Mouse (Mus musculus) heart, embryonic 14.5 days (tissue): ENCODE measurements at regions not wholly inside any gene's neighbourhood (a gene's known extent, or its start where the extent isn't known, plus 50 kb on each side); places are given as distances from the start of the nearest gene placed in this dataset.

ENCODE experiments used
- ATAC-seq: fragments of 200-750 bp; cut with Nextera tagmentation; 2 replicates; pipeline ENCODE4 v1.8.0; 2017; ENCODE audit warnings: low read depth, moderate TSS enrichment; ENCODE audit not compliant: insufficient number of reproducible peaks, insufficient read depth, low FRiP score
- H3K27ac ChIP-seq, 2 experiments: fragments of 200-500 bp in 1 of 2; fragments of 300-500 bp in 1 of 2; sonication (generic) in 1 of 2; replicated peaks in 1 of 2; 2 replicates each; pipeline ENCODE4 v1.5.1; 2012 to 2014; ENCODE audit warnings: low read depth in 2 of 2, low read length in 2 of 2, control low read depth in 1 of 2, mild to moderate bottlenecking in 1 of 2, mixed read lengths in 1 of 2; ENCODE audit not compliant: control insufficient read depth in 1 of 2, insufficient read depth in 1 of 2
- H3K27me3 ChIP-seq: fragments of 300-500 bp; sonication (generic); 2 replicates; pipeline ENCODE4 v1.6.1; 2014; ENCODE audit warnings: mild to moderate bottlenecking, low read length, control low read depth; ENCODE audit not compliant: control insufficient read depth, insufficient read depth
- H3K36me3 ChIP-seq: fragments of 300-500 bp; sonication (generic); 2 replicates; pipeline ENCODE4 v1.6.1; 2014; ENCODE audit warnings: mild to moderate bottlenecking, control low read depth, low read length, mixed read lengths; ENCODE audit not compliant: control insufficient read depth, insufficient read depth
- H3K4me1 ChIP-seq, 2 experiments: fragments of 200-500 bp in 1 of 2; fragments of 300-500 bp in 1 of 2; sonication (generic) in 1 of 2; 2 replicates each; pipeline ENCODE4 v1.6.1; 2012 to 2014; ENCODE audit warnings: low read length in 2 of 2, control low read depth in 1 of 2, mixed read lengths in 1 of 2; ENCODE audit not compliant: control insufficient read depth in 2 of 2, insufficient read depth in 2 of 2
- H3K4me2 ChIP-seq: fragments of 300-500 bp; sonication (generic); 2 replicates; pipeline ENCODE4 v1.6.1; 2014; ENCODE audit warnings: mild to moderate bottlenecking, low read length
- H3K4me3 ChIP-seq, 2 experiments: fragments of 200-500 bp in 1 of 2; fragments of 300-500 bp in 1 of 2; sonication (generic) in 1 of 2; 2 replicates each; pipeline ENCODE4 v1.5.1; 2012 to 2014; ENCODE audit warnings: low read length in 2 of 2, mild to moderate bottlenecking in 2 of 2, control low read depth in 1 of 2, low read depth in 1 of 2, moderate library complexity in 1 of 2; ENCODE audit not compliant: control insufficient read depth in 1 of 2, insufficient read depth in 1 of 2
- H3K9ac ChIP-seq: fragments of 300-500 bp; sonication (generic); 2 replicates; pipeline ENCODE4 v1.6.1; 2014; ENCODE audit warnings: mild to moderate bottlenecking, low read length
- H3K9me3 ChIP-seq: fragments of 300-500 bp; sonication (generic); 2 replicates; pipeline ENCODE4 v1.6.1; 2016; ENCODE audit warnings: low read length, control low read depth; ENCODE audit not compliant: control insufficient read depth
- WGBS: fragments of 180-500 bp; shearing (Covaris S2); extraction: QIAGEN DNeasy Blood & Tissue Kit; methylation state at CpG from one replicate; pipeline ENCODE4 v1.1.7; 2014; 5-methylcytosine and 5-hydroxymethylcytosine counted together

GRCm38 (mm10) chr12:79912281-79913063 lies 200.3 kb downstream of the Zfp36l1 start:
- no peak overlapping the region for H3K4me2 ChIP-seq
- H3K27me3 ChIP-seq, result no peaks in the 10 kb centered on the region
- H3K9ac ChIP-seq, result no peak overlapping the region
- 88% methylated on average over 10 of the region's 10 CpGs for WGBS
- ATAC-seq, result no peak
- H3K4me3 ChIP-seq, result no peak overlapping the region
- H3K27ac ChIP-seq, result no peak overlapping the region
- H3K36me3 ChIP-seq, result no peaks in the 10 kb centered on the region
- no peaks in the 10 kb centered on the region for H3K9me3 ChIP-seq
- peaks cover 19 to 24% of the 10 kb centered on the region in 2 experiments for H3K4me1 ChIP-seq

GRCm38 (mm10) chr12:79910884-79911759 lies 201.7 kb downstream of the Zfp36l1 start:
- no peaks in the 10 kb centered on the region for H3K9me3 ChIP-seq
- H3K4me3 ChIP-seq, result no peak overlapping the region
- no peak overlapping the region for H3K27ac ChIP-seq
- H3K9ac ChIP-seq, result 0 out of 2 replicates have a peak overlapping the region, but pooled peaks have one; percentile 5
- H3K4me2 ChIP-seq, result no peak overlapping the region
- WGBS, result 60% methylated on average over 15 of the region's 15 CpGs
- no peaks in the 10 kb centered on the region for H3K27me3 ChIP-seq
- H3K4me1 ChIP-seq, result peaks cover 31% of the 10 kb centered on the region in 2 experiments
- no peaks in the 10 kb centered on the region for H3K36me3 ChIP-seq
- no peak for ATAC-seq

- H3K4me2 ChIP-seq, result no peak overlapping the region
- H3K9me3 ChIP-seq, result no peaks in the 10 kb centered on the region
- H3K27me3 ChIP-seq, result no peaks in the 10 kb centered on the region
- WGBS, result 52% methylated on average over 5 of the region's 5 CpGs
- peak overlapping the region; percentile 97 for H3K27ac ChIP-seq
- no peak for ATAC-seq
- no peaks in the 10 kb centered on the region for H3K36me3 ChIP-seq
- H3K4me3 ChIP-seq, result no peak overlapping the region
- peaks cover 51 to 60% of the 10 kb centered on the region in 2 experiments for H3K4me1 ChIP-seq
- no peak overlapping the region; the same call in 1 of the 2 replicates for H3K9ac ChIP-seq
These were observed 205.2 kb downstream of the Zfp36l1 start for GRCm38 (mm10) chr12:79907583-79907982.

GRCm38 (mm10) chr12:79906738-79907365 lies 206.0 kb downstream of the Zfp36l1 start:
- 69% methylated on average over 10 of the region's 10 CpGs for WGBS
- no peak for ATAC-seq
- H3K4me1 ChIP-seq, result peaks cover 55 to 64% of the 10 kb centered on the region in 2 experiments
- no peak overlapping the region for H3K4me2 ChIP-seq
- peak overlapping the region; percentile 97 for H3K27ac ChIP-seq
- no peaks in the 10 kb centered on the region for H3K36me3 ChIP-seq
- no peak overlapping the region for H3K4me3 ChIP-seq
- H3K9me3 ChIP-seq, result no peaks in the 10 kb centered on the region
- H3K9ac ChIP-seq, result no peak overlapping the region; the same call in 1 of the 2 replicates
- H3K27me3 ChIP-seq, result no peaks in the 10 kb centered on the region

GRCm38 (mm10) chr12:79905828-79906737 lies 206.7 kb downstream of the Zfp36l1 start:
- H3K27me3 ChIP-seq, result no peaks in the 10 kb centered on the region
- peaks cover 50 to 61% of the 10 kb centered on the region in 2 experiments for H3K4me1 ChIP-seq
- 19% methylated on average over 10 of the region's 10 CpGs for WGBS
- H3K27ac ChIP-seq, result peak overlapping the region; percentile 97
- H3K4me2 ChIP-seq, result no peak overlapping the region
- peak; percentile 75 for ATAC-seq
- no peak overlapping the region for H3K4me3 ChIP-seq
- no peaks in the 10 kb centered on the region for H3K36me3 ChIP-seq
- H3K9me3 ChIP-seq, result no peaks in the 10 kb centered on the region
- peak overlapping the region; percentile 57 for H3K9ac ChIP-seq

GRCm38 (mm10) chr12:79904913-79905549 lies 207.8 kb downstream of the Zfp36l1 start:
- WGBS, result 54% methylated on average over 2 of the region's 2 CpGs
- Histone ChIP-seq H3K4me3 (no peak overlapping the region), H3K4me2 (no peak overlapping the region), H3K27me3 (no peaks in the 10 kb centered on the region), H3K9me3 (no peaks in the 10 kb centered on the region), H3K27ac (peak overlapping the region; percentile 97), H3K36me3 (no peaks in the 10 kb centered on the region), H3K9ac (peak overlapping the region; percentile 5; the same call in 1 of the 2 replicates), H3K4me1 (peaks cover 45 to 58% of the 10 kb centered on the region in 2 experiments)
- no peak for ATAC-seq
